Mouse (Mus musculus) layer of hippocampus, postnatal 36 days (tissue): ENCODE measurements around the gene Krt80. TPM values are rescaled to one million over a fixed set of nuclear protein-coding genes. Genes with fewer than 3 reads are reported as not detected.

Experiments
- DNase-seq, 2 experiments: peaks; one replicate each; pipeline ENCODE4 v3.0.0; 2022
- total RNA-seq, 2 experiments: library from RNA; stranded (reverse); gene quantifications; 2 replicates each; pipeline ENCODE4 v1.2.3; 2021

Krt80 gene
- total RNA-seq, 2 experiments from 2014 or later, result 0.46 TPM; not detected in 1

- DNase-seq, result no peak
These were observed 4.9 kb upstream of the Krt80 start for GRCm38 (mm10) chr15:101374879-101375278.

- no peak for DNase-seq
These were observed 3.4 kb upstream of the Krt80 start for GRCm38 (mm10) chr15:101373286-101373898.

- DNase-seq, result no peak
These were observed 2.4 kb upstream of the Krt80 start for GRCm38 (mm10) chr15:101372131-101372977.

GRCm38 (mm10) chr15:101371141-101371985 lies 1.4 kb upstream of the Krt80 start:
- DNase-seq, result no peak

GRCm38 (mm10) chr15:101369382-101370100 lies 421 bp downstream of the Krt80 start:
- no peak for DNase-seq

- DNase-seq, result no peak
These were observed 1.2 kb downstream of the Krt80 start for GRCm38 (mm10) chr15:101368502-101369381.

- DNase-seq, result no peak
These were observed 1.9 kb downstream of the Krt80 start for GRCm38 (mm10) chr15:101368015-101368414.

- DNase-seq, result no peak
These were observed 2.5 kb downstream of the Krt80 start for GRCm38 (mm10) chr15:101367497-101367896.

GRCm38 (mm10) chr15:101366926-101367325 lies 3.0 kb downstream of the Krt80 start:
- DNase-seq, result no peak

- DNase-seq, result no peak
These were observed 3.5 kb downstream of the Krt80 start for GRCm38 (mm10) chr15:101366482-101366881.

GRCm38 (mm10) chr15:101365721-101366120 lies 4.2 kb downstream of the Krt80 start:
- no peak for DNase-seq

- no peak for DNase-seq
These were observed 4.9 kb downstream of the Krt80 start for GRCm38 (mm10) chr15:101364891-101365671.

GRCm38 (mm10) chr15:101364425-101364824 lies 5.5 kb downstream of the Krt80 start:
- no peak for DNase-seq

GRCm38 (mm10) chr15:101363933-101364332 lies 6.0 kb downstream of the Krt80 start:
- DNase-seq, result no peak

- DNase-seq, result no peak
These were observed 7.5 kb downstream of the Krt80 start for GRCm38 (mm10) chr15:101362393-101363010.

- peak in 1 of 2 experiments; percentile 24 for DNase-seq
These were observed 14.6 kb downstream of the Krt80 start for GRCm38 (mm10) chr15:101355382-101355786.

- no peak for DNase-seq
These were observed 17.1 kb downstream of the Krt80 start for GRCm38 (mm10) chr15:101352706-101353465.

GRCm38 (mm10) chr15:101352047-101352446 lies 17.9 kb downstream of the Krt80 start:
- no peak for DNase-seq
